Mouse (Mus musculus): Measurements from ENCODE around the gene Kcnk3. TPM values are rescaled to one million over a fixed set of nuclear protein-coding genes. Genes with fewer than 3 reads are reported as not detected.

Kcnk3 gene
- total and polyA plus RNA-seq, 2 experiments from 2014 or later, result 45.3 to 70.0 TPM

DNA sequence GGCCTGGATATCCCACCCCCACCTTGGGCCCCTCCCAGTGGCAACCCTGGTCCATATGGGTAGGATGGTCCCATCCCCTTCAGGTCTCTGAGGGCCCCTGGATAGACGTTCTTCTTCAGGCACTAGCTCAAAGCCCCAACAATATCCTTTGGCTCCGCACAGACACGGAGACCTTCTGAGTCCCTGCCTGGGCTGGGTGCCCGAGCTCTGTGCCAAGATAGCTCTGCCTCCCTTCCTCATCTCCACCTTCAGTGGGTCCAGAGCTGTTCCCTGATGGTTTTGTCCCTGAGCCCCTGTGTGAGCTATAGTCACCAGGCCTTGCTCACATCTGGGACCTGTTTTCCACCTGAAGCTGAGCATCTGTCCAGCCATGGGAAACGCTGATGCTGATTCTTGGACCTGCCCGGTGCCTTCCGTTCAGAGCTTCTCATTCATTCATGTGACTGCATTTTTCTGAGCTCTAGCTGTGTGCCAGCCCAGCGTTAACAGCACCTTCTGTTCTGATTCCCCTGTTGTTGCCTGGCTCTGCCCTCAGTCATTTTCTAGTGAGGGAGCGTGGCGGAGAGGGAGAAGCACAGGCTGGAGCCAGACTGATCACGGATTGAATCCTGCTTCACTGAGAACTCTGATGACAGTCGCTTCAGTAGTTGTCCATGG lies 10.2 kb upstream of the Kcnk3 start:
- H3K27me3 ChIP-seq (ENCODE audit: control insufficient read depth, insufficient read depth, low read length), result no peaks in the 10 kb centered on the region
- no peak for DNase-seq (ENCODE audit: low spot score)
- ATAC-seq (ENCODE audit: insufficient read depth, low read depth), result peak; percentile 56
- no peak overlapping the region; the same call in 1 of the 2 replicates for H3K9ac ChIP-seq (replicated peaks; ENCODE audit: low read depth, low read length)
- no peak overlapping the region for H3K4me3 ChIP-seq (ENCODE audit: low read depth, low read length)
- peaks cover 55% of the 10 kb centered on the region for H3K4me1 ChIP-seq (ENCODE audit: control insufficient read depth, insufficient read depth)
- H3K36me3 ChIP-seq (replicated peaks; ENCODE audit: control insufficient read depth, insufficient read depth, low read length), result no peaks in the 10 kb centered on the region
- WGBS, result 48% methylated on average over 12 of the region's 12 CpGs
- TF ChIP-seq EP300 (IDR thresholded peaks at IDR 0.05; ENCODE audit: low read depth) (no peak), CTCF (IDR thresholded peaks at IDR 0.05; ENCODE audit: low read depth) (no peak)
- peak overlapping the region; percentile 86 for H3K27ac ChIP-seq (ENCODE audit: low read depth)
- no peak overlapping the region for H3K4me2 ChIP-seq (ENCODE audit: low read depth, low read length)
- no peaks in the 10 kb centered on the region for H3K9me3 ChIP-seq (replicated peaks; ENCODE audit: control insufficient read depth, low read length)

DNA sequence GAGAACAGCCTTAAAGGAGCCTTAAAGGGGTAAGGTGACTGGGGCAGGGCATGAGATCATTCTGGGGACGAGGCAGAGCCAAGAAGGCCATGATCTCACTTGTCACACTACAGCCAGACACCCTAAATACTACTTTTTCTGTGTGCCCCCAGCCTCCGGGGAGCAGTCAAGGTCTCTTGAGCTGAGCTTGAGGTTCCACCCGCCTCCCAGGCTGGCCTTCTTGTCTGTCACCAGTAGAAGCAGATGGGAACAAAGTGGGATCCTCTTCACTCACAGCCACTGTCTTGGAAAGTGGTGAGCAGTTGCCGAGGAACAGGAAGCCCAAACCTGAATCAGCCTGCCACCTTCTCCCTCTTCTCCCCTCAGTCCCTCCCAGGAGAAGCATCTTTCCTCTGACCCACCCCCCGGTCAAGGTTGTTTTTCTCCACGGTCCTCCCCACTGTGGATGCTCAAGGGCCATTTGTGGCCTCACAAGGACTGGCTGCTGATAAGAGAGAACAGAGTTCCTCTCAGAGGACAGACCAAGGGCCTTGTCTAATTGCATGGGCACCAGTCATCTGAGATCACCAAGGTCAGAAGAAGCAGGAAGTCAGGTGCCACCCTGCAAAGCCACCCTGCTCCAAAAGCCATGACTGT lies 9.4 kb upstream of the Kcnk3 start:
- Histone ChIP-seq H3K36me3 (replicated peaks; ENCODE audit: control insufficient read depth, insufficient read depth, low read length) (no peaks in the 10 kb centered on the region), H3K4me1 (ENCODE audit: control insufficient read depth, insufficient read depth) (peaks cover 61% of the 10 kb centered on the region)
- 51% methylated on average over 6 of the region's 6 CpGs for WGBS

DNA sequence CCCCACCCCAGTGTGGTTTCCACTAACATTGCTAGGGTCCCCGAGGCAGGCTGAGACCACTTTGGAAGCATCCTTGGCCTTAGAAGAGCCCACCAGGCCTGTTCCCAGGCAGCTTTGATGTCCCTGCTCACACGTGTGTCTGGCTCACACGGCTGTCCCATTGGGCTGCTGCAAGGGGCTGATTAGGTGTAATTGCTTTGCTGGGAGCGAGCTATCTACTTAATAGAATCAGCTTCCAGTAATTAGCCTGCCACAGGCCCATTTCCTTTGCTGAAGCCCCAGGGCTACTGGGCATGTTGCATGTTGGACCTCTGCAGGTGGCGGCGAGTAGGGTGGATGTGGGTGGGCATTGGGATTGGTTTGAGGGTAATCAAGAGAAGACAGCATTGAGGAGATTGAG lies 7.2 kb upstream of the Kcnk3 start:
- no peak for DNase-seq (ENCODE audit: low spot score)
- no peaks in the 10 kb centered on the region for H3K9me3 ChIP-seq (replicated peaks; ENCODE audit: control insufficient read depth, low read length)
- 62% methylated on average over 6 of the region's 6 CpGs for WGBS
- no peak for TF ChIP-seq EP300 (IDR thresholded peaks at IDR 0.05; ENCODE audit: low read depth)
- TF ChIP-seq CTCF (IDR thresholded peaks at IDR 0.05; ENCODE audit: low read depth), result no peak
- H3K27me3 ChIP-seq (ENCODE audit: control insufficient read depth, insufficient read depth, low read length), result no peaks in the 10 kb centered on the region
- no peak overlapping the region for H3K4me2 ChIP-seq (ENCODE audit: low read depth, low read length)
- H3K27ac ChIP-seq (ENCODE audit: low read depth), result no peak overlapping the region
- no peak overlapping the region for H3K9ac ChIP-seq (replicated peaks; ENCODE audit: low read depth, low read length)
- H3K4me1 ChIP-seq (ENCODE audit: control insufficient read depth, insufficient read depth), result peaks cover 51% of the 10 kb centered on the region
- no peak overlapping the region for H3K4me3 ChIP-seq (ENCODE audit: low read depth, low read length)
- no peaks in the 10 kb centered on the region for H3K36me3 ChIP-seq (replicated peaks; ENCODE audit: control insufficient read depth, insufficient read depth, low read length)
- no peak for ATAC-seq (ENCODE audit: insufficient read depth, low read depth)

More for the DNA sequence above, 9.4 kb upstream of the Kcnk3 start:
- no peak for DNase-seq (ENCODE audit: low spot score)
- Histone ChIP-seq H3K9me3 (replicated peaks; ENCODE audit: control insufficient read depth, low read length) (no peaks in the 10 kb centered on the region), H3K27me3 (ENCODE audit: control insufficient read depth, insufficient read depth, low read length) (no peaks in the 10 kb centered on the region), H3K27ac (ENCODE audit: low read depth) (peak overlapping the region; percentile 86), H3K9ac (replicated peaks; ENCODE audit: low read depth, low read length) (no peak overlapping the region), H3K4me3 (ENCODE audit: low read depth, low read length) (no peak overlapping the region), H3K4me2 (ENCODE audit: low read depth, low read length) (no peak overlapping the region)
- TF ChIP-seq CTCF (IDR thresholded peaks at IDR 0.05; ENCODE audit: low read depth) (no peak), EP300 (IDR thresholded peaks at IDR 0.05; ENCODE audit: low read depth) (no peak)
- no peak for ATAC-seq (ENCODE audit: insufficient read depth, low read depth)

DNA sequence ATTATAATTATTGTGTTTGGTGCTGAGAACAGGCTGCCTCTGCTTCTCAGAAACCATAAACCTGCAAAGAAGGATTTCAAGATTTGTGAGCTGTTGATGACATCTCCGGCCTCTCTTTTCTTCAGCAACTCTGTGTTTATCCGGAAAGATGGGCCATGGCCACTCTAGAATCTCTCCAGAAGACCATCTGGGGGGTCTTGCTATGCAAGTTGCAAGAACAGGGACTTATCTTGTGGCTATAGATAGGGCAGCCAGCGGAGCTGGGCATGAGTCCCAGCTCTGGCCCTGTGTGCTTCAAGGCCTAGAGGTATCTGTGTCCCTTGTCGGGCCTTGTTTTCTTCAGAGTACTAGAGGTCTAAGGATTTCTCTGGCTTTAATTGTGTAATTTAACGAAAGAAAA lies 6.0 kb upstream of the Kcnk3 start:
- TF ChIP-seq EP300 (IDR thresholded peaks at IDR 0.05; ENCODE audit: low read depth) (no peak), CTCF (IDR thresholded peaks at IDR 0.05; ENCODE audit: low read depth) (no peak)
- Histone ChIP-seq H3K9ac (replicated peaks; ENCODE audit: low read depth, low read length) (no peak overlapping the region), H3K4me3 (ENCODE audit: low read depth, low read length) (no peak overlapping the region), H3K9me3 (replicated peaks; ENCODE audit: control insufficient read depth, low read length) (no peaks in the 10 kb centered on the region), H3K27ac (ENCODE audit: low read depth) (peak overlapping the region; percentile 36), H3K4me2 (ENCODE audit: low read depth, low read length) (no peak overlapping the region), H3K36me3 (replicated peaks; ENCODE audit: control insufficient read depth, insufficient read depth, low read length) (no peaks in the 10 kb centered on the region), H3K4me1 (ENCODE audit: control insufficient read depth, insufficient read depth) (peaks cover 53% of the 10 kb centered on the region), H3K27me3 (ENCODE audit: control insufficient read depth, insufficient read depth, low read length) (no peaks in the 10 kb centered on the region)
- 37% methylated on average over 5 of the region's 5 CpGs for WGBS
- ATAC-seq (ENCODE audit: insufficient read depth, low read depth), result no peak
- DNase-seq (ENCODE audit: low spot score), result no peak

DNA sequence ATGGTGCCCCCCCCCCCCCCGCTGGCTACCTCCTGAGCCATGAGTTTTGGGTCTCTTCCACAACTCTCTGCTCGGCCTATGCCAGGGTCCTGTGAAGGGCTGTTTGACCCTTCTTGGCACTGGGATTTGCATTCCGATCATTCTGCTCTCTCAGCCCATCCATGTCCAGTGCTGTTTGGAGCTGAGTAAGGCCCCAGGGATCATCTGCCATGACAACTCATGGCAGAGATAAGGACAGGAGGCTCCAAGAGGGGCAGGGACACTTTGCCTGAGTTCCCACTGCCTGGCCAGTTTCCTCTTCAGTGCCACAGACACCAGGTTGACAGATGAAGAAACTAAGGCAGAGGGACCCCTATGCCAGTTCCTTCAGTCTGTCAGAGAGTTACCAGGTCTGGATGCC lies 1.4 kb upstream of the Kcnk3 start:
- Histone ChIP-seq H3K27me3 (ENCODE audit: control insufficient read depth, insufficient read depth, low read length) (peaks cover 21% of the 10 kb centered on the region; the same call in 1 of the 2 replicates), H3K9ac (replicated peaks; ENCODE audit: low read depth, low read length) (no peak overlapping the region), H3K4me2 (ENCODE audit: low read depth, low read length) (no peak overlapping the region), H3K4me3 (ENCODE audit: low read depth, low read length) (no peak overlapping the region), H3K36me3 (replicated peaks; ENCODE audit: control insufficient read depth, insufficient read depth, low read length) (no peaks in the 10 kb centered on the region), H3K4me1 (ENCODE audit: control insufficient read depth, insufficient read depth) (peaks cover 40% of the 10 kb centered on the region), H3K9me3 (replicated peaks; ENCODE audit: control insufficient read depth, low read length) (no peaks in the 10 kb centered on the region), H3K27ac (ENCODE audit: low read depth) (peak overlapping the region; percentile 89)
- WGBS, result 42% methylated on average over 3 of the region's 3 CpGs
- DNase-seq (ENCODE audit: low spot score) (no peak), ATAC-seq (ENCODE audit: insufficient read depth, low read depth) (no peak)
- no peak for TF ChIP-seq EP300 (IDR thresholded peaks at IDR 0.05; ENCODE audit: low read depth)
- TF ChIP-seq CTCF (IDR thresholded peaks at IDR 0.05; ENCODE audit: low read depth), result no peak
